ENCODE assay signal across 8 mouse cellular contexts in genomic region chr2:6100755-6101154, GRCm38 (mm10). TPM values are rescaled to one million over a fixed set of nuclear protein-coding genes. Genes with fewer than 3 reads are reported as not detected.
DNase-seq lines count a peak whose midpoint lies in the region; ATAC-seq and TF ChIP-seq lines count a peak whose summit lies in the region.

No protein-coding gene starts in this region.

- intact Hi-C loops in left cerebral cortex, postnatal 10 days (cut with DNase I), result no loop called here

- no peaks in the 10 kb centered on the region for H3K9me3 ChIP-seq in lung, embryonic 14.5 days (ENCODE audit: low read depth, low read length)
- H3K9me3 ChIP-seq in forebrain, embryonic 10.5 days, result no peaks in the 10 kb centered on the region
- no peaks in the 10 kb centered on the region for H3K9me3 ChIP-seq in intestine, embryonic 16.5 days (ENCODE audit: control insufficient read depth, low read length)
- H3K9me3 ChIP-seq in neural tube, embryonic 13.5 days, result no peaks in the 10 kb centered on the region

- H3K9ac ChIP-seq in lung, embryonic 14.5 days, result peak overlapping the region; percentile 57
- H3K9ac ChIP-seq in intestine, embryonic 16.5 days (ENCODE audit: low read depth, low read length), result peak overlapping the region; percentile 68
- H3K9ac ChIP-seq in neural tube, embryonic 13.5 days, result peak overlapping the region; percentile 74

- H3K4me1 ChIP-seq in lung, embryonic 14.5 days (ENCODE audit: insufficient read depth), result peaks cover 16% of the 10 kb centered on the region; the same call in 1 of the 2 replicates
- peaks cover 25% of the 10 kb centered on the region for H3K4me1 ChIP-seq in forebrain, embryonic 10.5 days
- peaks cover 13% of the 10 kb centered on the region for H3K4me1 ChIP-seq in intestine, embryonic 16.5 days (ENCODE audit: control insufficient read depth, insufficient read depth, low read length)
- H3K4me1 ChIP-seq in neural tube, embryonic 13.5 days (replicated peaks), result peaks cover 15% of the 10 kb centered on the region

- peak overlapping the region; percentile 90 for H3K4me2 ChIP-seq in lung, embryonic 14.5 days
- peak overlapping the region; percentile 74 for H3K4me2 ChIP-seq in intestine, embryonic 16.5 days (ENCODE audit: low read depth, low read length)
- H3K4me2 ChIP-seq in neural tube, embryonic 13.5 days, result peak overlapping the region; percentile 86

- H3K27me3 ChIP-seq in lung, embryonic 14.5 days (ENCODE audit: insufficient read depth, low read length), result peaks cover 14% of the 10 kb centered on the region; the same call in 1 of the 2 replicates
- H3K27me3 ChIP-seq in forebrain, embryonic 10.5 days (ENCODE audit: poor library complexity, severe bottlenecking), result peaks cover 59% of the 10 kb centered on the region
- no peaks in the 10 kb centered on the region for H3K27me3 ChIP-seq in intestine, embryonic 16.5 days (replicated peaks; ENCODE audit: control insufficient read depth, insufficient read depth, low read length)
- H3K27me3 ChIP-seq in neural tube, embryonic 13.5 days, result peaks cover 46% of the 10 kb centered on the region

- H3K27ac ChIP-seq in lung, embryonic 14.5 days (ENCODE audit: low read depth), result no peak overlapping the region
- H3K27ac ChIP-seq in forebrain, embryonic 10.5 days, result peak overlapping the region; percentile 69; the same call in 1 of the 2 replicates
- H3K27ac ChIP-seq in intestine, embryonic 16.5 days (ENCODE audit: low read length), result no peak overlapping the region
- no peak overlapping the region for H3K27ac ChIP-seq in neural tube, embryonic 13.5 days (replicated peaks)

- H3K36me3 ChIP-seq in lung, embryonic 14.5 days (ENCODE audit: insufficient read depth), result no peaks in the 10 kb centered on the region
- H3K36me3 ChIP-seq in forebrain, embryonic 10.5 days (replicated peaks), result no peaks in the 10 kb centered on the region
- 0 out of 2 replicates have a peak, but pooled peaks cover 5% of the 10 kb centered on the region for H3K36me3 ChIP-seq in intestine, embryonic 16.5 days (ENCODE audit: control insufficient read depth, insufficient read depth, low read length)
- H3K36me3 ChIP-seq in neural tube, embryonic 13.5 days, result no peaks in the 10 kb centered on the region

- WGBS in lung, embryonic 14.5 days, result 24% methylated on average over 20 of the region's 20 CpGs
- WGBS in forebrain, embryonic 10.5 days, result 43% methylated on average over 20 of the region's 20 CpGs
- WGBS in intestine, embryonic 16.5 days, result 52% methylated on average over 20 of the region's 20 CpGs
- 41% methylated on average over 20 of the region's 20 CpGs for WGBS in neural tube, embryonic 13.5 days

- peak overlapping the region; percentile 43 for H3K4me3 ChIP-seq in lung, embryonic 14.5 days (ENCODE audit: low read depth, low read length)
- peak overlapping the region; percentile 63 for H3K4me3 ChIP-seq in forebrain, embryonic 10.5 days
- peak overlapping the region; percentile 46 for H3K4me3 ChIP-seq in intestine, embryonic 16.5 days (ENCODE audit: low read length)
- peak overlapping the region; percentile 50 for H3K4me3 ChIP-seq in neural tube, embryonic 13.5 days

- DNase-seq in lung, embryonic 14.5 days, result no peak
- DNase-seq in lung, postnatal 14 days, result no peak
- DNase-seq in forebrain, embryonic 10.5 days (ENCODE audit: extremely low spot score, low spot score), result no peak
- DNase-seq in natural killer cell, adult 2 months (ENCODE audit: low spot score in 2 of 2), result no peak
- no peak for DNase-seq in urinary bladder, postnatal 14 days (ENCODE audit: low spot score)
- no peak for DNase-seq in left cerebral cortex, postnatal 10 days (ENCODE audit: extremely low spot score in 1 of 2, low spot score in 2 of 2)

- no peak for TF ChIP-seq CTCF in lung, embryonic 14.5 days (IDR thresholded peaks at IDR 0.05; ENCODE audit: low read depth)

- 0 out of 2 replicates have a peak, but pooled peaks have one; percentile 1 for ATAC-seq in lung, embryonic 14.5 days (ENCODE audit: insufficient read depth)
- ATAC-seq in intestine, embryonic 16.5 days, result no peak
- peak; percentile 21; the same call in 1 of the 2 replicates for ATAC-seq in neural tube, embryonic 13.5 days (ENCODE audit: low read depth)

RNA-seq across cellular contexts. Expression of gene Proser2, which starts 29.3 kb away (rescaled TPM):
- 4.9 and 5.9 TPM in 2 replicates for polyA plus RNA-seq in lung, embryonic 14.5 days (2014; fragmentation: Nextera tagmentation; extraction: Ambion mirVana)
- 2.3 and 2.9 TPM in 2 replicates for polyA plus RNA-seq in forebrain, embryonic 10.5 days (2016; fragmentation: Nextera tagmentation; extraction: Ambion mirVana)
- polyA plus RNA-seq in intestine, embryonic 16.5 days (2015; fragmentation: Nextera tagmentation; extraction: Ambion mirVana), result 24.0 and 25.9 TPM in 2 replicates
- 4.7 and 5.6 TPM in 2 replicates for polyA plus RNA-seq in neural tube, embryonic 13.5 days (2015; fragmentation: Nextera tagmentation; extraction: Ambion mirVana)
- total RNA-seq in left cerebral cortex, postnatal 10 days (2021), result 1 to 10 TPM; 2.2 to 3.6 TPM
